Mouse (Mus musculus): ENCODE data around the gene Tsfm. TPM values are rescaled to one million over a fixed set of nuclear protein-coding genes. Genes with fewer than 3 reads are reported as not detected.
A peak's percentile ranks its signal among the peaks of the same experiment; 100 is the strongest.

Tsfm gene
- polyA plus RNA-seq, 1 experiment, result 45.2 TPM

DNA sequence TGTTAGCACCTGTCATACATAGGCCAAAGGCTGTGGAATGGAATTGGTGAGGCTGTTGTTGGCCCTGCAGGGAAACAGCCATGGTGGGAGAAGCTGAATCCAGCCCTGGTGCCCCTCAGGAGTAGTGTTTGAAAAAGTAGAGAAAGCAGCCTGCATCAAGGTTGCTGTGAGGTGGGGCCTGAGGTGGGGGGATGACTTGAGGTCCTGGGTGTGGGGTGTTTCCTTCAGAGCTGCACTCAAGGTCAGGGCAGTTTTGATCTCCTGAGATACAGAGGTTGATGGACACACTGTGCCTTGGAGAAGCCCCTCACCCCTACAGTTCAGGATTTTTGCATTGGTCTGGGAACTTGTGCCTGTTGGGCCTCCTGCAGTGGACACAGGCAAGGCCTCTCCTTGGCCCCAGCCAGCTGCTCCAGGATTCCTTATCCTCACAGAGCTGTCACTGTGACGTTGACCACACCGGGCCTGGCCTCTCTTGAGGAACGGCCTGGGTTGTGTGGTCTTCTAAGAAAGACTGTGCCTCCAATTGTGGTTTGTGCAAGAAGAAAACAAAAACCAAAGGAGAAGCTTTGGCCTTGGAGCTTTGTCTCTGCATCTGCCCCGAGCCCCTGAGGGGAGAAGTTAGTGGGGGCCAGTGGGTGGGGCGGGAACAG, 42.0 kb downstream of the Tsfm start:
- WGBS, result 30% methylated on average over 5 of the region's 5 CpGs
- peaks cover 76% of the 10 kb centered on the region for H3K4me1 ChIP-seq (ENCODE audit: control insufficient read depth, insufficient read depth, low read length)
- H3K4me3 ChIP-seq (replicated peaks; ENCODE audit: insufficient read depth, low read depth, low read length), result no peak overlapping the region
- no peak for DNase-seq
- TF ChIP-seq POLR2A (IDR thresholded peaks at IDR 0.05; ENCODE audit: borderline replicate concordance, insufficient read depth, low read length) (no peak), CTCF (IDR thresholded peaks at IDR 0.05; ENCODE audit: borderline replicate concordance, insufficient read depth, low read depth, low read length) (no peak)
- no peaks in the 10 kb centered on the region for H3K27me3 ChIP-seq (ENCODE audit: control insufficient read depth, insufficient read depth, low read length)
- no peak overlapping the region for H3K27ac ChIP-seq (ENCODE audit: insufficient read depth, low read length)

DNA sequence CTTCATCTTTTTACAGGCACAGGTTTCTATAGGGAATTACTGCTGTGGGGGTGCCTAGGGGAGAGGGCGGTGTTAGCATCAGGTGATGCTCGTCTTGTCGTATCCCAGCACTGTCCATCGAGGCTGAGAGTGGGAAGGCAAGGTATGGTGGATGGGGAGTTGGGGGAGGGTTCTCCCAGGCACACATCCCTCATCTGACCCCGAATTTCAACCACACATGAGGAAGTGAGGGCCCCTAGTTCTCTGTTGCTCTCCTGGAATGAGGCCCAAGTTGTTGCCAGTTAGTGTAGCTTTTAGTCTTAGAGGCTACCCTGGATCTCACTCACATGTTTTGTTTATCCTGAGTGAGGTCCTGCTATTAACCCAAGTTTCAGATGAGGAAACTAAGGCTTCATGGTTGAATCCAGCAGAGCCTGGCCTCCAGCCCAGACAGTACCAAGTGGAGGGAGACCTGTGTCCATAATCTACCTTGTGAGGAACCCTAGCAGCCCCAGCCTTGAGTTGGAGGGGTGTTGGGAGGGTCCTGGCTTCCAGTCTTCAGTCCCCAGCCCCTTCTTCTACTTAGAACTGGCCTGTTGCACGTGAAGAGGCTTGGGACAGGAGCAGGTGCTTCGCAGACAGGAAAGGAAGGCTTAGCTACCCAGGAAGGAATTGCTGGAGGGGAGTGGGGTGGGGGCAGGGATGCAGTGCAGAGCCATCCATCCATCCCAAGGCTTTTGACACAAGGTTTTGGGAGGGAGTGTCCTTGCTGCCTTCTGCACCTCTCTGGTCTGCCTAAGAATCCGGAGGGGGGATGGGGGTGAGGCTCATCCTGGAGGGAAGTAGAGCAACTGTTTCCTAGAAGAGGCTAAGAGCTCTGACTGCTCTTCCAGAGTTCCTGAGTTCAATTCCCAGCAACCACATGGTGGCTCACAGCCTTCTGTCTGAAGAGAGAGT, 43.2 kb downstream of the Tsfm start:
- peak in 1 of 2 experiments; percentile 47 for DNase-seq
- H3K4me1 ChIP-seq (ENCODE audit: control insufficient read depth, insufficient read depth, low read length), result peaks cover 69% of the 10 kb centered on the region
- 14% methylated on average over 8 of the region's 8 CpGs for WGBS
- H3K4me3 ChIP-seq (replicated peaks; ENCODE audit: insufficient read depth, low read depth, low read length), result peak overlapping the region; percentile 33
- H3K27me3 ChIP-seq (ENCODE audit: control insufficient read depth, insufficient read depth, low read length), result no peaks in the 10 kb centered on the region
- H3K27ac ChIP-seq (ENCODE audit: insufficient read depth, low read length), result peak overlapping the region; percentile 67
- no peak for TF ChIP-seq CTCF (IDR thresholded peaks at IDR 0.05; ENCODE audit: borderline replicate concordance, insufficient read depth, low read depth, low read length)
- no peak for TF ChIP-seq POLR2A (IDR thresholded peaks at IDR 0.05; ENCODE audit: borderline replicate concordance, insufficient read depth, low read length)

DNA sequence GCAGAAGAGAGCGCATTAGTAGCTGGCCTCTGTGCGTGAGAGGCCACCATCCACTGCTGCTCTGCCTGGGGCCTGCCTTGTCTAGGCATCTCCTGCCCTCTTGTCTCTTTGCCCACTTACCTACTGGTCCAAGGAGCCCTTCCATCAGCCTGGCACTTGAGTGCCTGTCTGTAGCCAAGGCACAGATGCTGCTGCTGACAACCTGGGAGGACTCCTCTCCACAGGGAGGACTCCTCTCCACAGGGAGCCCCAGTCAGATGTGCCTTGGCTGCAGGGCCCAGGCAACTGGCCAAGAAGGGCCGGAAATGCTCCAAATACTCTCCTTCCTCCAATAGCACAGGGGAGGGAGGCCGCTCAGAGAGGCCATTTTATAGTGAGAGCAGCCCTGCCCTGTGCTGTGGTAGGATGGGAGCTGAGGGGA, 44.1 kb downstream of the Tsfm start:
- H3K4me1 ChIP-seq (ENCODE audit: control insufficient read depth, insufficient read depth, low read length), result peaks cover 65% of the 10 kb centered on the region
- 0% methylated on average over 4 of the region's 4 CpGs for WGBS
- H3K27me3 ChIP-seq (ENCODE audit: control insufficient read depth, insufficient read depth, low read length), result no peaks in the 10 kb centered on the region
- H3K4me3 ChIP-seq (replicated peaks; ENCODE audit: insufficient read depth, low read depth, low read length), result peak overlapping the region; percentile 33
- TF ChIP-seq POLR2A (IDR thresholded peaks at IDR 0.05; ENCODE audit: borderline replicate concordance, insufficient read depth, low read length), result 0 out of 2 replicates have a peak, but pooled peaks have one; percentile 10
- TF ChIP-seq CTCF (IDR thresholded peaks at IDR 0.05; ENCODE audit: borderline replicate concordance, insufficient read depth, low read depth, low read length), result no peak
- H3K27ac ChIP-seq (ENCODE audit: insufficient read depth, low read length), result peak overlapping the region; percentile 67
- DNase-seq, result peak; percentile 92

DNA sequence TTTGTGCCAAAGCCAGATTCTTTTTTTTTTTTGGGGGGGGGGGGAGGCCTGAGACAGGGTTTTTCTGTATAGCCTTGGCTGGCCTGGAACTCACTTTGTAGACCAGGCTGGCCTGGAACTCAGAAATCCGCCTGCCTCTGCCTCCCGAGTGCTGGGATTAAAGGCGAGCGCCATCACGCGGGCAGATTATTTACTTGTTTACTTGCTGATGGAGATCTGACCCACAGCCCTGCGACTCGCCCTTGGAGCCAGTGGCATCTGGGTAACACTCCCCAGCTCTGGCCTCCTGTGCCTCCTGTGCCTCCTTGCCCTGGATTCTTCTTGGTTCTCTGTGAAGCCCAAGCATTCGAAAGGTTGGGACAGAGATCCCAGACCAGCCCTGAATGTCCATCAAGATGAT, 45.1 kb downstream of the Tsfm start:
- WGBS, result 26% methylated on average over 9 of the region's 9 CpGs
- peak overlapping the region; percentile 36 for H3K4me3 ChIP-seq (replicated peaks; ENCODE audit: insufficient read depth, low read depth, low read length)
- peak overlapping the region; percentile 67 for H3K27ac ChIP-seq (ENCODE audit: insufficient read depth, low read length)
- TF ChIP-seq POLR2A (IDR thresholded peaks at IDR 0.05; ENCODE audit: borderline replicate concordance, insufficient read depth, low read length) (no peak), CTCF (IDR thresholded peaks at IDR 0.05; ENCODE audit: borderline replicate concordance, insufficient read depth, low read depth, low read length) (no peak)
- DNase-seq, result peak; percentile 43 to 45
- no peaks in the 10 kb centered on the region for H3K27me3 ChIP-seq (ENCODE audit: control insufficient read depth, insufficient read depth, low read length)
- peaks cover 55% of the 10 kb centered on the region for H3K4me1 ChIP-seq (ENCODE audit: control insufficient read depth, insufficient read depth, low read length)

DNA sequence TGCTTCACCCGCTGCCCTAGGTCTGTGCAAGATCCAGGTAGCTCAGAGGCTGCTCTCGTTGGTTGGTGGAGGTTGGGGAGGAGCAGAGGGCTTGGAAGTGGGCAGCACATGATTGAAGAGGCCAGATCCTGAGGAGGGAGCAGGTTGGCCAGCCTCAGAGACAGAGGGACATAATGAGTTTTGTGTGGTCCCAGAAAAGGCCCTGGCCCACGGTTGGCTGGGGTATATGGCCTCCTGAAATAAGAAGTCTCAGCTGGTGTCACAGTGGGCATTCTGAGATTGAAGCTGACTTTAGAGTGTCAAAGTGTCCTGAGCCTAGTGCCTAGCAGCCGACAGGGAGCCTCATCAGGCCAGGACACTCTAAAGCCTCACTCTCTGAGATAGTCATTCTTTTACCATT, 45.5 kb downstream of the Tsfm start:
- Histone ChIP-seq H3K27ac (ENCODE audit: insufficient read depth, low read length) (peak overlapping the region; percentile 67), H3K27me3 (ENCODE audit: control insufficient read depth, insufficient read depth, low read length) (no peaks in the 10 kb centered on the region), H3K4me1 (ENCODE audit: control insufficient read depth, insufficient read depth, low read length) (peaks cover 51% of the 10 kb centered on the region), H3K4me3 (replicated peaks; ENCODE audit: insufficient read depth, low read depth, low read length) (peak overlapping the region; percentile 38)
- DNase-seq, result no peak
- TF ChIP-seq POLR2A (IDR thresholded peaks at IDR 0.05; ENCODE audit: borderline replicate concordance, insufficient read depth, low read length), result no peak; the same call in 1 of the 2 replicates
- 7% methylated on average over 4 of the region's 4 CpGs for WGBS

DNA sequence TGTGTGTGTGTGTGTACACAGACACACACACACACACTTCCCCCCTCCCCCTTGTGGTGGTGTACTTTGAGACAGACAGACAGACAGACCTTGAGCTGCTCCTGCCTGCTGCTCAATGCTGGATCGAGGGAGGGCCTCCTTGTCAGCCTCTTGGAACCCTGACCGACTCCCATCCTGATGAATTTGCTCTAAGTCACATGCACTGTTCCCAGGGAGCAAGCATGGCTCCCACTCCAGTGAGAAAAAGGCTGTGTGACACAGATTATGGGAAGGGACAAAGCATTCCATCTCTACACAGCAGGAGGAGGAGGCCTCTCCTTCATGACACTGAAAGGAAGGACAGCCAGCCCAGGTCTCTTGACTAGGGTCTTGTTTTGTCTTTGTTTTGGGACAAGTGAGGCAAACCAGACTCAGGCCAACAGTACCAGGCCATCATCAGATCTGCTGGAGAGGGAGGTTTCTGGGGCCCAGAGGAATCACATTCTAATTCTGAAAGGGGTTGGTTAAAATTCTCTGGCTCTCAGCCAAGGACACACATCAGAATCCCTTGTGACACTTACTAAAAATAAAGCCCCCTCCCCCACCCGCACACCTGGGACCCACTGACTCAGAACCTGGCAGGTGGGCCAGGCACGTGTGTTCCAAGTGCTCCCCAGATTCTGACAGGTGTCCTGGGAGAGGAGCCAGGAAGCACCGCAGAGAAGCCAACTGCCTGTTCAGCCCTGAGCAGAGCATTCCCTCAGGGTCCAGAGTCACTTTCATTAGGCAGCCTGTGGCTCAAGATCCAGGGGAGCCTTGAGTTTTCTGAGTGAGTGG, 46.2 kb downstream of the Tsfm start:
- 0 out of 2 replicates have a peak, but pooled peaks have one; percentile 12 for TF ChIP-seq POLR2A (IDR thresholded peaks at IDR 0.05; ENCODE audit: borderline replicate concordance, insufficient read depth, low read length)
- no peak for TF ChIP-seq CTCF (IDR thresholded peaks at IDR 0.05; ENCODE audit: borderline replicate concordance, insufficient read depth, low read depth, low read length)
- DNase-seq, result peak; percentile 92 to 94
- Histone ChIP-seq H3K4me1 (ENCODE audit: control insufficient read depth, insufficient read depth, low read length) (peaks cover 49% of the 10 kb centered on the region), H3K27me3 (ENCODE audit: control insufficient read depth, insufficient read depth, low read length) (no peaks in the 10 kb centered on the region), H3K27ac (ENCODE audit: insufficient read depth, low read length) (peak overlapping the region; percentile 67), H3K4me3 (replicated peaks; ENCODE audit: insufficient read depth, low read depth, low read length) (peak overlapping the region; percentile 38)
- WGBS, result under 1% methylated on average over 5 of the region's 5 CpGs

DNA sequence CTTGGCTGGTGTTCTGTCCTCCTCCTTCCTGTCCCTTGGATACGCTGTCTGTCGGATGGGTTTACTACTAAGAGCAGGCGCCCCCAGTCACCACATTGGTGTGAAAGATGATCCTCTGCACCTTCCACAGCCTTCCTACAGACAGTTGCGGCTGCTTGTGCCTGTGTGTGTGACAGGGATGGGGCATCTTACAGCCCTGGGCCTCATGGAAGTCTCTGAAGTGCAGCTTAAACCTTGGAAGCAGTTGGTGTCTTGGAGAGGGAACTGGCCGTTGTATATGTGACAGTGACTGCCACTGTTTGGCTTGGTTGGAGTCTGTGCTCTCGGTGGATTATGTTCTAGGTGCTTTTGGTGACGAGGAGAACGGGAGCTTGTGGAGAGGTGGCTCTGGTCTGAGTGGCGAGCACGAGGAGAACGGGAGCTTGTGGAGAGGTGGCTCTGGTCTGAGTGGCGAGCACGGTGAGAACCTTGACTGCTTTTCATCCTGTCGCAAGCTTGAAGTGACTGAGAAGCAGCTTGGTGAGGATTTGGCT, 47.4 kb downstream of the Tsfm start:
- no peak for TF ChIP-seq CTCF (IDR thresholded peaks at IDR 0.05; ENCODE audit: borderline replicate concordance, insufficient read depth, low read depth, low read length)
- no peak for TF ChIP-seq POLR2A (IDR thresholded peaks at IDR 0.05; ENCODE audit: borderline replicate concordance, insufficient read depth, low read length)
- Histone ChIP-seq H3K27me3 (ENCODE audit: control insufficient read depth, insufficient read depth, low read length) (no peaks in the 10 kb centered on the region), H3K4me1 (ENCODE audit: control insufficient read depth, insufficient read depth, low read length) (peaks cover 43% of the 10 kb centered on the region), H3K27ac (ENCODE audit: insufficient read depth, low read length) (peak overlapping the region; percentile 81), H3K4me3 (replicated peaks; ENCODE audit: insufficient read depth, low read depth, low read length) (peak overlapping the region; percentile 83)
- DNase-seq, result peak in 1 of 2 experiments; percentile 60
- WGBS, result 4% methylated on average over 14 of the region's 14 CpGs
